Mouse (Mus musculus): ENCODE data around the gene Car11. TPM values are rescaled to one million over a fixed set of nuclear protein-coding genes. Genes with fewer than 3 reads are reported as not detected.

The Car11 gene
- polyA plus RNA-seq, 1 experiment from 2014 or later, result 64.4 TPM

DNA sequence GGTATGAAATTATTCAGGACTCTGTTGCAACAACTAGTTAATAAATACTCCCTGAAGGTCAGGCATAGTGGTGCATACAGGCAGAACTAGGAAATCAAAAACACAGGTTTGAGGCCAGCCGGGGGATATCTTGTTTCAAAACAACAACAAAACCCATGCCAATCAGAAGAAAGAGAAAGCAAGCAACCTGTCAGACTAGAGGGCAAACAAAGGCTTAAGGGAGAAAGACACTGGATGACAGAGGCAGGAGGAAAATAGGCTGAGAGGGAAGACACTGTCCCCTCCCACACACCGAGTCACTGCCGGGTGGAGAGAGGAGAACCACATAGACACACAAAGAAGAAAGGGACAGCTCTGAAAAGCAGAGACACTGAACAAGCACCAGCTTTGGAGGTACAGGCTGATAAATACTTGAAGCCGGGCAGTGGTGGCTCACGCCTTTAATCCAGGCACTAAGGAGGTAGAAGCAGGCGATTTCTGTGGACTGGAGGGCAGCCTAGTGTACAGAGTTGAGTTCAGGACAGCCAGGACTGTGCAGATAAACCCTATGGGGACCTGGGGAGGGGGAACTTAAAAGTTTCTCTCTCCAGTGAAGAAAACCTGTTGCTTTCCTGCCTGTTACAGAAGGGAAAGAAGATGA lies 14.4 kb downstream of the Car11 start:
- Histone ChIP-seq H3K4me1 (replicated peaks; ENCODE audit: control insufficient read depth, insufficient read depth, low read length) (peaks cover 41% of the 10 kb centered on the region), H3K4me2 (ENCODE audit: low read length) (peak overlapping the region; percentile 75), H3K9ac (replicated peaks; ENCODE audit: low read depth, low read length) (no peak overlapping the region), H3K9me3 (ENCODE audit: control insufficient read depth, low read length) (no peaks in the 10 kb centered on the region), H3K36me3 (ENCODE audit: control insufficient read depth, insufficient read depth) (peaks cover 29% of the 10 kb centered on the region), H3K27me3 (replicated peaks; ENCODE audit: control insufficient read depth, insufficient read depth, low read length) (no peaks in the 10 kb centered on the region), H3K27ac (ENCODE audit: low read length) (no peak overlapping the region), H3K4me3 (replicated peaks; ENCODE audit: low read length) (peak overlapping the region; percentile 64)
- WGBS, result 89% methylated on average over 6 of the region's 6 CpGs
- ATAC-seq, result no peak

DNA sequence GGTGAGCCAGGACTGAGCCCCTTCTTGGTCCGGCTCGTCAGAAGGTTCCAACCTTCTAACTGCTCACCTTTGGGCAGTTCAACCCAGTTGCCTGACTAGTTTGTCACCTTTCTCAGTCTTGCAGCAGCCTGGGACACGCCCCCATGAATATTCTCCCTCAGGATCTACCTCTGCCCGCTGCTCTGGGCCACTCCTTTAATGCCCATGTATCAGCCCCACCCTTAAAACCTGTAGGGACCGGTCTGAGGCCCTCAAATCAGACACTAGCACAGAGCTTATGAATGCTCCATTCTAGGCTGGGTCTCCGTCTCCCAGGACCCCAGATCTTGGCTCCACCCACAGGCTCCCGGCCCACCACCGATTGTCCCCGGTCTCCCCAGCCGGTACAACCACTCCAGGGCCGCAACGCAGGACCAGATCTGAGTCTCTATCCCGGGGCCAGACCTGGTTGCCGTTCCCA lies 15.0 kb downstream of the Car11 start:
- Histone ChIP-seq H3K4me2 (ENCODE audit: low read length) (peak overlapping the region; percentile 75), H3K4me1 (replicated peaks; ENCODE audit: control insufficient read depth, insufficient read depth, low read length) (peaks cover 41% of the 10 kb centered on the region), H3K4me3 (replicated peaks; ENCODE audit: low read length) (peak overlapping the region; percentile 64), H3K27me3 (replicated peaks; ENCODE audit: control insufficient read depth, insufficient read depth, low read length) (no peaks in the 10 kb centered on the region), H3K27ac (ENCODE audit: low read length) (peak overlapping the region; percentile 28; the same call in 1 of the 2 replicates), H3K9ac (replicated peaks; ENCODE audit: low read depth, low read length) (peak overlapping the region; percentile 68), H3K36me3 (ENCODE audit: control insufficient read depth, insufficient read depth) (peaks cover 33% of the 10 kb centered on the region), H3K9me3 (ENCODE audit: control insufficient read depth, low read length) (no peaks in the 10 kb centered on the region)
- WGBS, result 9% methylated on average over 14 of the region's 14 CpGs
- peak; percentile 31; the same call in 1 of the 2 replicates for ATAC-seq

DNA sequence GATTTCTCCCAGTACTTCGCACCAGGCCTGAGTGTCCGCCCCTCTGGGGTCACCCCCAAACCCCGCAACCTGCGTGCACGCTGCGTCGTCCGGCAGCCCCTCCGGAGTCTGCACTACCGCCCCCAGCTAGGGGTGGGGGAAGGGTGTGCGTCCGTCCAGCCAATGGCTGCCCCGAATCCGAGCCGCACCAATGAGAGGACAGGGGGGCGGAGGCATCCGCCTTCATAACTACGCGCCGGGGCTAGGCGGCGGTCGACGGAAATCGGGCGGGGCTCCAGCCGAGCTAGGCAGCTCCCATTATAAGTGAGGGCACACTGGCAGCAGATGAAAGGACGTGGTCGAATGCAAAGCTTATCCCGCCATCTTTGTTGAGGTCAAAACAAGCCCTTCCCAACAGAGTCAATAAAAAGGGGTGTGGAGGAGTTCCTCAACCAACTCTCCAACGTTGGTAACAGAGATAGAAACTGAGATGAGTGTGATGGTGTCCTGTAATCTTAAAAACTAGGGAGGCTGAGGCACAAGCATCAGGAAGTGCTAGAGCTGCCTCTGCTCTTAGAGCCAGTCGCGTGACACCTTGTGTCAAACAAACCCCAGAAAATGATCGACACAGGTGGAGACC lies 15.6 kb downstream of the Car11 start, which contains the start of gene Rpl18:
Gene Rpl18, plus strand, starts transcription at position 368 of the 619 bp plus-strand sequence.
- H3K4me1 ChIP-seq (replicated peaks; ENCODE audit: control insufficient read depth, insufficient read depth, low read length), result peaks cover 43% of the 10 kb centered on the region
- 8% methylated on average over 33 of the region's 34 CpGs for WGBS
- peak within 1 kb of the TSS; percentile 75 for H3K4me2 ChIP-seq (ENCODE audit: low read length)
- ATAC-seq, result peak; percentile 94
- peak within 1 kb of the TSS; percentile 64 for H3K4me3 ChIP-seq (replicated peaks; ENCODE audit: low read length)
- H3K9me3 ChIP-seq (ENCODE audit: control insufficient read depth, low read length), result no peaks in the 10 kb centered on the region
- H3K27me3 ChIP-seq (replicated peaks; ENCODE audit: control insufficient read depth, insufficient read depth, low read length), result no peaks in the 10 kb centered on the region
- peaks cover 36% of the 10 kb centered on the region for H3K36me3 ChIP-seq (ENCODE audit: control insufficient read depth, insufficient read depth)
- peak within 1 kb of the TSS; percentile 60 for H3K27ac ChIP-seq (ENCODE audit: low read length)
- peak within 1 kb of the TSS; percentile 68 for H3K9ac ChIP-seq (replicated peaks; ENCODE audit: low read depth, low read length)

- Histone ChIP-seq H3K27ac (ENCODE audit: low read length) (peak overlapping the region; percentile 60), H3K9ac (replicated peaks; ENCODE audit: low read depth, low read length) (peak overlapping the region; percentile 14; the same call in 1 of the 2 replicates), H3K36me3 (ENCODE audit: control insufficient read depth, insufficient read depth) (peaks cover 31% of the 10 kb centered on the region), H3K9me3 (ENCODE audit: control insufficient read depth, low read length) (no peaks in the 10 kb centered on the region), H3K4me1 (replicated peaks; ENCODE audit: control insufficient read depth, insufficient read depth, low read length) (peaks cover 43% of the 10 kb centered on the region), H3K27me3 (replicated peaks; ENCODE audit: control insufficient read depth, insufficient read depth, low read length) (no peaks in the 10 kb centered on the region), H3K4me3 (replicated peaks; ENCODE audit: low read length) (peak overlapping the region; percentile 64), H3K4me2 (ENCODE audit: low read length) (peak overlapping the region; percentile 75)
- no peak for ATAC-seq
- WGBS, result 83% methylated on average over 19 of the region's 19 CpGs
These were observed 16.3 kb downstream of the Car11 start for GRCm38 (mm10) chr7:45715741-45716459.

- peaks cover 31% of the 10 kb centered on the region for H3K36me3 ChIP-seq (ENCODE audit: control insufficient read depth, insufficient read depth)
- peak overlapping the region; percentile 68 for H3K4me2 ChIP-seq (ENCODE audit: low read length)
- WGBS, result 94% methylated on average over 3 of the region's 3 CpGs
- H3K27me3 ChIP-seq (replicated peaks; ENCODE audit: control insufficient read depth, insufficient read depth, low read length), result no peaks in the 10 kb centered on the region
- no peak overlapping the region for H3K9ac ChIP-seq (replicated peaks; ENCODE audit: low read depth, low read length)
- no peak overlapping the region for H3K27ac ChIP-seq (ENCODE audit: low read length)
- peak overlapping the region; percentile 9; the same call in 1 of the 2 replicates for H3K4me3 ChIP-seq (replicated peaks; ENCODE audit: low read length)
- no peaks in the 10 kb centered on the region for H3K9me3 ChIP-seq (ENCODE audit: control insufficient read depth, low read length)
- ATAC-seq, result no peak
- peaks cover 43% of the 10 kb centered on the region for H3K4me1 ChIP-seq (replicated peaks; ENCODE audit: control insufficient read depth, insufficient read depth, low read length)
These were observed 16.8 kb downstream of the Car11 start for GRCm38 (mm10) chr7:45716460-45716857.

- H3K9ac ChIP-seq (replicated peaks; ENCODE audit: low read depth, low read length), result peak overlapping the region; percentile 85
- no peaks in the 10 kb centered on the region for H3K9me3 ChIP-seq (ENCODE audit: control insufficient read depth, low read length)
- peaks cover 24% of the 10 kb centered on the region for H3K36me3 ChIP-seq (ENCODE audit: control insufficient read depth, insufficient read depth)
- WGBS, result 9% methylated on average over 31 of the region's 31 CpGs
- peak overlapping the region; percentile 86 for H3K27ac ChIP-seq (ENCODE audit: low read length)
- 0 out of 2 replicates have a peak, but pooled peaks have one; percentile 3 for ATAC-seq
- peak overlapping the region; percentile 68 for H3K4me2 ChIP-seq (ENCODE audit: low read length)
- peaks cover 43% of the 10 kb centered on the region for H3K4me1 ChIP-seq (replicated peaks; ENCODE audit: control insufficient read depth, insufficient read depth, low read length)
- no peaks in the 10 kb centered on the region for H3K27me3 ChIP-seq (replicated peaks; ENCODE audit: control insufficient read depth, insufficient read depth, low read length)
- H3K4me3 ChIP-seq (replicated peaks; ENCODE audit: low read length), result peak overlapping the region; percentile 63
These were observed 17.6 kb downstream of the Car11 start for GRCm38 (mm10) chr7:45716952-45717917.

DNA sequence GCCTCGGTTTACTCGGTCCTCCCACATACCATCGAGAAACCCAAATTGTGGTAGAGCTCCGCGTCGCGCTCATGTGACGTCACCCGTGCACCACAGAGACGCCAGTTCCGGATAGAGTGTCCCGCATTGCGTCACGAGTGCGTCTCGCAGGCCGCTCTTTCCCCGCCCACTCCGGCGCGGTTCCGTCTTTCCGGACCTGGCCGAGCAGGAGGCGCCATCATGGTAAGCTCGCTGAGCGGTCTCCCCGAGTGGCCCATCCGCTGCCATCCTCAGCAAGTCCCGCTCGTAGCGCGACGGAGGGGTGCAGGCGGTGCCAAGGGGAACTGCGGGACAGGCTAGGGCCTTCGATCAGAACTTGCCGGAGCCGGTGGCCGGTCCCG lies 18.3 kb downstream of the Car11 start, which contains the start of gene Sphk2:
Gene Sphk2, minus strand, starts transcription at position 85 of the 380 bp plus-strand sequence.
- peak within 1 kb of the TSS; percentile 63 for H3K4me3 ChIP-seq (replicated peaks; ENCODE audit: low read length)
- H3K9me3 ChIP-seq (ENCODE audit: control insufficient read depth, low read length), result no peaks in the 10 kb centered on the region
- peak; percentile 75 for ATAC-seq
- H3K27ac ChIP-seq (ENCODE audit: low read length), result peak within 1 kb of the TSS; percentile 92
- peaks cover 21% of the 10 kb centered on the region for H3K36me3 ChIP-seq (ENCODE audit: control insufficient read depth, insufficient read depth)
- H3K27me3 ChIP-seq (replicated peaks; ENCODE audit: control insufficient read depth, insufficient read depth, low read length), result no peaks in the 10 kb centered on the region
- peaks cover 43% of the 10 kb centered on the region for H3K4me1 ChIP-seq (replicated peaks; ENCODE audit: control insufficient read depth, insufficient read depth, low read length)
- WGBS, result under 1% methylated on average over 40 of the region's 41 CpGs
- peak within 1 kb of the TSS; percentile 86 for H3K4me2 ChIP-seq (ENCODE audit: low read length)
- H3K9ac ChIP-seq (replicated peaks; ENCODE audit: low read depth, low read length), result peak within 1 kb of the TSS; percentile 85

GRCm38 (mm10) chr7:45718331-45718730 lies 18.7 kb downstream of the Car11 start:
- H3K9ac ChIP-seq (replicated peaks; ENCODE audit: low read depth, low read length), result peak overlapping the region; percentile 68
- no peak for ATAC-seq
- H3K4me1 ChIP-seq (replicated peaks; ENCODE audit: control insufficient read depth, insufficient read depth, low read length), result peaks cover 43% of the 10 kb centered on the region
- H3K27ac ChIP-seq (ENCODE audit: low read length), result peak overlapping the region; percentile 92
- H3K36me3 ChIP-seq (ENCODE audit: control insufficient read depth, insufficient read depth), result peaks cover 18% of the 10 kb centered on the region
- H3K27me3 ChIP-seq (replicated peaks; ENCODE audit: control insufficient read depth, insufficient read depth, low read length), result no peaks in the 10 kb centered on the region
- peak overlapping the region; percentile 86 for H3K4me2 ChIP-seq (ENCODE audit: low read length)
- H3K9me3 ChIP-seq (ENCODE audit: control insufficient read depth, low read length), result no peaks in the 10 kb centered on the region
- peak overlapping the region; percentile 63 for H3K4me3 ChIP-seq (replicated peaks; ENCODE audit: low read length)
- WGBS, result 0% methylated on average over 20 of the region's 20 CpGs
